Mouse (Mus musculus): ENCODE results near the gene Slc43a3. TPM values are rescaled to one million over a fixed set of nuclear protein-coding genes. Genes with fewer than 3 reads are reported as not detected.

Gene Slc43a3
- polyA plus RNA-seq (2012; rRNA removed) = 55.2 and 61.6 TPM in 2 replicates

DNA sequence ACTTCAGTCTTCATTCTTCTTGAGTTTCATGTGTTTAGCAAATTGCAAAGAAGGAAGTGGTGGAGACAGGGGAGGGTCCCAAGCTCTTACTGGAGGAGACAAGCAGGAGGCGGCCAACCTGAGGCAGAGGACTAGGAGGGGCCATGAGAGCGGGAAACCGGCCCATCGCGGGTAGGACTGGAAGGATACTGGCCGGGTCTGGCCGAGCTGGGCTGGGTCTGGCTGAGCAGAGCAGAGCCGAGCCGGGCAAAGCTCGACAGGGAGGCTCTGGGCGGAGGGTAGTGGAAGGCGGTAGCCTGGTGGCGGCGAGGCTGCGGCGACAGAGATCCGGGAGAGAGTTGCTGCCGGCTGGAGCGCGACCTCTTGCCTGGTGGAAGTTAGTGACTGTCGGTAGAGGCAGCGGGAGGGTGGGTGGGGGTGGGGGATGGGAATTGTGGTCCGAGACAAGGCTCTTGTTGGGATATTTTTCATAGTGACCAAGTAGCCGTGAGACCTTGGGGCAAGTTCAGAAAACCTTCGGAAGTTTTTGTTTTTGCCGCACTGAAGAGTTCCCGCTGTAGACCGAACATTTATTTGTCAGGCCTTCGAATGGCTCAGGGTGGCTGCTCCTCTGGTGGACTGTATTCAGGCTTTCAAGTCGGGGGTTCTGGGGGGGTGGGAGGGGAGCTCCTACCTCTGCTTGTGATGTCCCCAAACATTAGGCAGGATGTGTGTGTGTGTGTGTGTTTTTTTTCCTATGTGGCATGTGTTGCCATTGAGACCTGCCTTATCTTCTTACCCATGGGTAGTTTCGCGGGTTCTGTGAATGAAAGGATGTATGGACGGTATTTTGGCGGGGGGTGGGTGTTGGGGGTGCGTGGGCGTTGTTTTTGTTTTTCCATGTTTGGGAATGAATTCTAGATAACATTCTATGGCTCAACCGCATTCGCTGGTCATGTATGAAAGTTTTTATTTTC, at the start of gene Slc43a3:
TSS of gene Slc43a3 (plus strand) at position 106 of the 956 bp plus-strand sequence.

DNA sequence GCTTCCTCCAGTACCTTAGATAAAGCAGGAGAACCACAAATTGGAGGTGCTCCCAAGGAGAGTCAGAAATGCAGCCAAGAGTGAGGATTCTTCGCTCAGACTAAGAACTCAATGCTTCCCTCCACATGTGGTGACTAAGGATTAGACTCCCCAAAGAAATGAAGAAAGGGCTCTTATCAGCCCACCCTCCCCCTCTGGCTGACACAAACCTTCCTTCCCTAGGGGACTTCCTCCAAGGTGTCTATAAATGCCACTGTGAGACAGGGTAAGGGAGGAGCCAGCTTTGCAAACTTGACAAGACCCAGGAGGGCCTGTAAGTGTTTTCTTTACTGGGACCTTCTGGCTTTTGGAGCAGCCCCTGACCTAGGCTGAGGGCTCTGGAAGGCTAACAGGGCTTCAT, 43.8 kb downstream of the Slc43a3 start, which contains the start of gene Prg2:
TSS of gene Prg2 (plus strand) at position 274 of the 400 bp plus-strand sequence.

DNA sequence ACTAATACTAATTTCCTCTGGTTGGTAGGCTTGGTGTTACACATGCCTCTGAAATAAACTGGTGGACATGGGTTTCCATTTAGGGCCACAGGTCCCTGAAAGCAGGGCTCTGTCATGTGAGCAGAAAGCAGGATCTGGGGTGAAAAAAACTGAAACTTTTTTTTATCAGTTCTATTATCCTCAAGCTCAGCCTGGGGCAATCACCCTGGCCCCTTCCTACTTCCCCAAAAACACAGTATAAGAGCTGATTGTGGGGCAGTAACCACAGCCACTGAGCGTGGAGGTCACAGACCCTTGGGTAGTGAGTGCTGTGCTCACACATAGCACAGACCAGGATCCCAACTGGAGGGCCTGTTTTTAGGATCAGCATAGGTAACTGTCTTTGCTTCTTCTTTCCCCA, 51.6 kb downstream of the Slc43a3 start, which contains the start of gene Prg3:
TSS of gene Prg3 (plus strand) at position 286 of the 400 bp plus-strand sequence.

Other genes with a start within 250 kb of the Slc43a3 start
- 44.3 and 50.4 TPM in 2 replicates for gene Zdhhc5, start 221.4 kb upstream of the Slc43a3 start, polyA plus RNA-seq (2012; rRNA removed)
- 8.1 and 9.7 TPM in 2 replicates for gene Clp1, start 209.2 kb upstream of the Slc43a3 start, polyA plus RNA-seq (2012; rRNA removed)
- gene Ypel4, start 202.5 kb upstream of the Slc43a3 start, polyA plus RNA-seq (2012; rRNA removed) = 7.7 and 8.3 TPM in 2 replicates
- gene Gm19426, start 192.9 kb upstream of the Slc43a3 start, polyA plus RNA-seq (2012; rRNA removed) = 0.98 and 1.3 TPM in 2 replicates
- gene Serping1, start 161.1 kb upstream of the Slc43a3 start, polyA plus RNA-seq (2012; rRNA removed) = 298 and 361 TPM in 2 replicates
- 18.7 and 23.7 TPM in 2 replicates for gene Ube2l6, start 137.8 kb upstream of the Slc43a3 start, polyA plus RNA-seq (2012; rRNA removed)
- not detected in 2 replicates for gene Smtnl1, start 113.9 kb upstream of the Slc43a3 start, polyA plus RNA-seq (2012; rRNA removed)
- 42.6 and 54.8 TPM in 2 replicates for gene Timm10, start 109.6 kb upstream of the Slc43a3 start, polyA plus RNA-seq (2012; rRNA removed)
- 14.3 and 15.2 TPM in 2 replicates for gene Slc43a1, start 97.7 kb upstream of the Slc43a3 start, polyA plus RNA-seq (2012; rRNA removed)
- gene Rtn4rl2, start 49.9 kb upstream of the Slc43a3 start, polyA plus RNA-seq (2012; rRNA removed) = 12.0 and 16.9 TPM in 2 replicates
- 0.18 TPM in 1 of 2 replicates, not detected in the other for gene Prg2, start 43.9 kb downstream of the Slc43a3 start, polyA plus RNA-seq (2012; rRNA removed)
- gene Prg3, start 51.6 kb downstream of the Slc43a3 start, polyA plus RNA-seq (2012; rRNA removed) = not detected in 2 replicates
- gene Ssrp1, start 100.7 kb downstream of the Slc43a3 start, polyA plus RNA-seq (2012; rRNA removed) = 129 and 183 TPM in 2 replicates
- gene P2rx3, start 100.9 kb downstream of the Slc43a3 start, polyA plus RNA-seq (2012; rRNA removed) = 0.37 and 0.50 TPM in 2 replicates
- gene Tnks1bp1, start 111.4 kb downstream of the Slc43a3 start, polyA plus RNA-seq (2012; rRNA removed) = 95.3 and 109 TPM in 2 replicates
- gene Aplnr, start 199.6 kb downstream of the Slc43a3 start, polyA plus RNA-seq (2012; rRNA removed) = 27.2 and 30.1 TPM in 2 replicates